Mouse (Mus musculus): ENCODE results near the gene Slit1. TPM values are rescaled to one million over a fixed set of nuclear protein-coding genes. Genes with fewer than 3 reads are reported as not detected.

Gene Slit1
- polyA plus RNA-seq, 1 experiment from 2014 or later = 2.1 TPM

GRCm38 (mm10) chr19:41763870-41764660 is 20.6 kb upstream of the Slit1 start:
- no peak overlapping the region for H3K9ac ChIP-seq (replicated peaks; ENCODE audit: low read length)
- H3K4me1 ChIP-seq (ENCODE audit: control insufficient read depth, insufficient read depth, low read length) = no peaks in the 10 kb centered on the region
- H3K36me3 ChIP-seq (replicated peaks; ENCODE audit: control insufficient read depth, insufficient read depth, low read depth, low read length) = no peaks in the 10 kb centered on the region; the same call in 1 of the 2 replicates
- 31% methylated on average over 12 of the region's 12 CpGs for WGBS
- no peak overlapping the region for H3K4me2 ChIP-seq (ENCODE audit: low read depth, low read length)
- H3K4me3 ChIP-seq (ENCODE audit: low read depth, low read length) = no peak overlapping the region
- DNase-seq (ENCODE audit: low spot score) (peak; percentile 94), ATAC-seq (replicated peaks; ENCODE audit: insufficient number of reproducible peaks, low FRiP score, low TSS enrichment, low read depth) (no peak)
- no peak overlapping the region for H3K27ac ChIP-seq (replicated peaks; ENCODE audit: low read depth, low read length)
- no peaks in the 10 kb centered on the region for H3K27me3 ChIP-seq (ENCODE audit: control insufficient read depth, insufficient read depth, low read length)
- H3K9me3 ChIP-seq (replicated peaks; ENCODE audit: control insufficient read depth, low read length) = no peaks in the 10 kb centered on the region

GRCm38 (mm10) chr19:41761529-41761928 is 18.1 kb upstream of the Slit1 start:
- H3K36me3 ChIP-seq (replicated peaks; ENCODE audit: control insufficient read depth, insufficient read depth, low read depth, low read length) = no peaks in the 10 kb centered on the region
- H3K9ac ChIP-seq (replicated peaks; ENCODE audit: low read length) = no peak overlapping the region
- WGBS = 42% methylated on average over 9 of the region's 9 CpGs
- H3K4me1 ChIP-seq (ENCODE audit: control insufficient read depth, insufficient read depth, low read length) = no peaks in the 10 kb centered on the region
- DNase-seq (ENCODE audit: low spot score) (peak; percentile 55), ATAC-seq (replicated peaks; ENCODE audit: insufficient number of reproducible peaks, low FRiP score, low TSS enrichment, low read depth) (no peak)
- no peaks in the 10 kb centered on the region for H3K9me3 ChIP-seq (replicated peaks; ENCODE audit: control insufficient read depth, low read length)
- no peak overlapping the region for H3K27ac ChIP-seq (replicated peaks; ENCODE audit: low read depth, low read length)
- no peak overlapping the region for H3K4me3 ChIP-seq (ENCODE audit: low read depth, low read length)
- H3K4me2 ChIP-seq (ENCODE audit: low read depth, low read length) = no peak overlapping the region
- no peaks in the 10 kb centered on the region for H3K27me3 ChIP-seq (ENCODE audit: control insufficient read depth, insufficient read depth, low read length)

DNA sequence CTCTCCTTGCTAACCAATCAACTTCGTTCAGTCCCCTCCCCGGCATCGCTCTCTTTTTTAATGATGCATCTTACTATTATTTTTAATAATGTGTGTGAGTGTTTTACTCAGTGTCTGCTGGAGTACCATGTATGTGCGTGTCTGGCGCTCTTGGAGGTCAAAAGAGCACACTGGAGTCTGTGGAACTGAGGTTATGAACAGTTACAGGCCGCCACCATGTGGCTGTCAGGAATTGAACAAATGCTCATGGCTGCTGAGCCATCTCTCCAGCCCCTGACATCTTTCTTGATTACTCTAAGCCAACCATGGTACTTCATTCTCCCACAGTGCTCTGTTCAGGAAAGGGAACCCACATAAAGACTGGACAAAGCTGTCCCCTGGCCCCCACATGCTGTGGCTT is 16.3 kb upstream of the Slit1 start:
- H3K36me3 ChIP-seq (replicated peaks; ENCODE audit: control insufficient read depth, insufficient read depth, low read depth, low read length) = no peaks in the 10 kb centered on the region
- ATAC-seq (replicated peaks; ENCODE audit: insufficient number of reproducible peaks, low FRiP score, low TSS enrichment, low read depth) (no peak), DNase-seq (ENCODE audit: low spot score) (no peak)
- H3K4me3 ChIP-seq (ENCODE audit: low read depth, low read length) = no peak overlapping the region
- H3K4me1 ChIP-seq (ENCODE audit: control insufficient read depth, insufficient read depth, low read length) = no peaks in the 10 kb centered on the region
- H3K9ac ChIP-seq (replicated peaks; ENCODE audit: low read length) = no peak overlapping the region
- H3K27ac ChIP-seq (replicated peaks; ENCODE audit: low read depth, low read length) = no peak overlapping the region
- no peaks in the 10 kb centered on the region for H3K9me3 ChIP-seq (replicated peaks; ENCODE audit: control insufficient read depth, low read length)
- H3K4me2 ChIP-seq (ENCODE audit: low read depth, low read length) = no peak overlapping the region
- WGBS = 83% methylated on average over 6 of the region's 6 CpGs
- no peaks in the 10 kb centered on the region for H3K27me3 ChIP-seq (ENCODE audit: control insufficient read depth, insufficient read depth, low read length)

GRCm38 (mm10) chr19:41759270-41759669 is 15.8 kb upstream of the Slit1 start:
- H3K9ac ChIP-seq (replicated peaks; ENCODE audit: low read length) = no peak overlapping the region
- H3K27me3 ChIP-seq (ENCODE audit: control insufficient read depth, insufficient read depth, low read length) = no peaks in the 10 kb centered on the region
- H3K9me3 ChIP-seq (replicated peaks; ENCODE audit: control insufficient read depth, low read length) = no peaks in the 10 kb centered on the region
- no peak for DNase-seq (ENCODE audit: low spot score)
- H3K27ac ChIP-seq (replicated peaks; ENCODE audit: low read depth, low read length) = no peak overlapping the region
- no peak for ATAC-seq (replicated peaks; ENCODE audit: insufficient number of reproducible peaks, low FRiP score, low TSS enrichment, low read depth)
- WGBS = 88% methylated on average over 5 of the region's 5 CpGs
- no peaks in the 10 kb centered on the region for H3K4me1 ChIP-seq (ENCODE audit: control insufficient read depth, insufficient read depth, low read length)
- H3K4me3 ChIP-seq (ENCODE audit: low read depth, low read length) = no peak overlapping the region
- no peaks in the 10 kb centered on the region for H3K36me3 ChIP-seq (replicated peaks; ENCODE audit: control insufficient read depth, insufficient read depth, low read depth, low read length)
- H3K4me2 ChIP-seq (ENCODE audit: low read depth, low read length) = no peak overlapping the region

DNA sequence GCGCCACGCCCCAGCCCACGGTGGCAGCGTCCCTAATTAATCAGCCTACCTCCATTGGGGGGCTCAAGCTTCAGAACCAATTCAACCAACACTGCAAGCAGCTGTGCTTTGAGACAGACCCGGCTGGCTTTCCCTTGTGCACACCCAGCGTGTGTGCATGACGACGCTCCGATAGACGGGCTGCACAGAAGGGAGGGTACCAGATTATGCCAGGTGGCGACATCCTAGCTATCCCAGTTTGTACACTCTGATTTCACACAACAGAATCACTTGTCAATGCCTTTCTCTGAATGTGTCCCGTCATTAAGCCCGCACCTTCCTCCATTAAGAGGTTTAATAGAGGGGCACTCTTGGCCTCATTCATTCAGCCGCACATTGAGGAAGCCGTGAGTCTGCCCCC is 11.3 kb upstream of the Slit1 start:
- H3K4me2 ChIP-seq (ENCODE audit: low read depth, low read length) = no peak overlapping the region
- DNase-seq (ENCODE audit: low spot score) (no peak), ATAC-seq (replicated peaks; ENCODE audit: insufficient number of reproducible peaks, low FRiP score, low TSS enrichment, low read depth) (no peak)
- H3K27ac ChIP-seq (replicated peaks; ENCODE audit: low read depth, low read length) = no peak overlapping the region
- H3K36me3 ChIP-seq (replicated peaks; ENCODE audit: control insufficient read depth, insufficient read depth, low read depth, low read length) = no peaks in the 10 kb centered on the region
- no peak overlapping the region for H3K9ac ChIP-seq (replicated peaks; ENCODE audit: low read length)
- 77% methylated on average over 15 of the region's 15 CpGs for WGBS
- no peak overlapping the region for H3K4me3 ChIP-seq (ENCODE audit: low read depth, low read length)
- H3K4me1 ChIP-seq (ENCODE audit: control insufficient read depth, insufficient read depth, low read length) = no peaks in the 10 kb centered on the region
- no peaks in the 10 kb centered on the region for H3K9me3 ChIP-seq (replicated peaks; ENCODE audit: control insufficient read depth, low read length)
- H3K27me3 ChIP-seq (ENCODE audit: control insufficient read depth, insufficient read depth, low read length) = no peaks in the 10 kb centered on the region

GRCm38 (mm10) chr19:41751906-41752305 is 8.4 kb upstream of the Slit1 start:
- Histone ChIP-seq H3K9me3 (replicated peaks; ENCODE audit: control insufficient read depth, low read length) (no peaks in the 10 kb centered on the region), H3K27me3 (ENCODE audit: control insufficient read depth, insufficient read depth, low read length) (no peaks in the 10 kb centered on the region), H3K36me3 (replicated peaks; ENCODE audit: control insufficient read depth, insufficient read depth, low read depth, low read length) (no peaks in the 10 kb centered on the region), H3K4me2 (ENCODE audit: low read depth, low read length) (no peak overlapping the region), H3K9ac (replicated peaks; ENCODE audit: low read length) (no peak overlapping the region), H3K4me1 (ENCODE audit: control insufficient read depth, insufficient read depth, low read length) (no peaks in the 10 kb centered on the region), H3K27ac (replicated peaks; ENCODE audit: low read depth, low read length) (no peak overlapping the region), H3K4me3 (ENCODE audit: low read depth, low read length) (no peak overlapping the region)
- WGBS = 64% methylated on average over 11 of the region's 11 CpGs
- no peak for DNase-seq (ENCODE audit: low spot score)
- ATAC-seq (replicated peaks; ENCODE audit: insufficient number of reproducible peaks, low FRiP score, low TSS enrichment, low read depth) = no peak

GRCm38 (mm10) chr19:41747436-41747835 is 4.0 kb upstream of the Slit1 start:
- no peak overlapping the region for H3K4me3 ChIP-seq (ENCODE audit: low read depth, low read length)
- H3K4me2 ChIP-seq (ENCODE audit: low read depth, low read length) = no peak overlapping the region
- peaks cover 14% of the 10 kb centered on the region for H3K27me3 ChIP-seq (ENCODE audit: control insufficient read depth, insufficient read depth, low read length)
- H3K9me3 ChIP-seq (replicated peaks; ENCODE audit: control insufficient read depth, low read length) = no peaks in the 10 kb centered on the region
- H3K36me3 ChIP-seq (replicated peaks; ENCODE audit: control insufficient read depth, insufficient read depth, low read depth, low read length) = no peaks in the 10 kb centered on the region
- no peak overlapping the region for H3K27ac ChIP-seq (replicated peaks; ENCODE audit: low read depth, low read length)
- H3K9ac ChIP-seq (replicated peaks; ENCODE audit: low read length) = no peak overlapping the region
- WGBS = 90% methylated on average over 14 of the region's 14 CpGs
- no peak for ATAC-seq (replicated peaks; ENCODE audit: insufficient number of reproducible peaks, low FRiP score, low TSS enrichment, low read depth)
- DNase-seq (ENCODE audit: low spot score) = no peak
- peaks cover 4% of the 10 kb centered on the region; the same call in 1 of the 2 replicates for H3K4me1 ChIP-seq (ENCODE audit: control insufficient read depth, insufficient read depth, low read length)

DNA sequence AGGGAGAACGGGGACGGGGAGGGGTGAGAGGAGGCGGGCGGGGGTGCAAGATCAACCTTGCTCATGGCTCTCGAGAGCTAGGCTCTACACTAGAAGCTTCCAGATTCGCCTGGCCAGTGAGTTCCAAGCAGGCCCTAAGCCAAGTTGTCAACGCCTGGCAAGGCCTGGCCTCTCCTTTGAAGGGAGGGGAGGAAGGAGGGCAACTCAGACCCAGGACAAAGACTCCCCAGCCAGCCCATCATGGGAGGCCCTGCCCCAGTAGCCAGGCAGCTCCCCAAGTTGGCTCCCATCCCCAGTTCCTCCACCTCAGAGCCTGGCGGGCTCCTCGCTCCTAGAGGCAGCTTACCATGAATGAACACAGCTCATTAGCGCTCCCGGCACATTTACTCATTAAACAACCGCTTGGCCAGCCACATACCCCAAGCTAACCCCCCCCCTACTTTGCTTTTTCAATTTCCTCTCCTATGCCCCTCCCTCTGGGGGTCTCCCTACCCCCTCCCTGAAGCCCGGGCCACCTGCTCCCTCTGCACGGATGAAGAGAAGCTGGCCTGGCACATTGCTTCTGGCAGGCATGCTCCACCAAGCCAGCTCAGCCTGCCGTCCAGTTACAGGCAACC is 2.6 kb upstream of the Slit1 start:
- WGBS = 55% methylated on average over 15 of the region's 15 CpGs
- Histone ChIP-seq H3K27ac (replicated peaks; ENCODE audit: low read depth, low read length) (no peak overlapping the region), H3K9me3 (replicated peaks; ENCODE audit: control insufficient read depth, low read length) (no peaks in the 10 kb centered on the region), H3K4me3 (ENCODE audit: low read depth, low read length) (no peak overlapping the region), H3K4me2 (ENCODE audit: low read depth, low read length) (no peak overlapping the region), H3K36me3 (replicated peaks; ENCODE audit: control insufficient read depth, insufficient read depth, low read depth, low read length) (no peaks in the 10 kb centered on the region), H3K27me3 (ENCODE audit: control insufficient read depth, insufficient read depth, low read length) (peaks cover 16% of the 10 kb centered on the region), H3K9ac (replicated peaks; ENCODE audit: low read length) (no peak overlapping the region), H3K4me1 (ENCODE audit: control insufficient read depth, insufficient read depth, low read length) (peaks cover 4% of the 10 kb centered on the region; the same call in 1 of the 2 replicates)
- peak; percentile 37; the same call in 1 of the 2 replicates for ATAC-seq (replicated peaks; ENCODE audit: insufficient number of reproducible peaks, low FRiP score, low TSS enrichment, low read depth)
- DNase-seq (ENCODE audit: low spot score) = no peak
